Mouse (Mus musculus) right cerebral cortex, adult 2 months (tissue): Measurements from ENCODE around the gene Catsperz.

Source experiments
- DNase-seq, 2 experiments: peaks; one replicate each; pipeline ENCODE4 v3.0.0; 2021 to 2022; ENCODE audit warnings: low spot score in 2 of 2

Gene Catsperz

GRCm38 (mm10) chr19:6925307-6925573, at the start of gene Catsperz:
Gene Catsperz, minus strand, starts transcription at chr19:6925380.
- no peak for DNase-seq

- DNase-seq = peak; percentile 76 to 88
These were observed 49.3 kb upstream of the Catsperz start, which contains the start of gene Ppp1r14b for GRCm38 (mm10) chr19:6974211-6975205. Gene Ppp1r14b, plus strand, starts transcription at chr19:6974968.

- no peak for DNase-seq
These were observed 48.5 kb upstream of the Catsperz start for GRCm38 (mm10) chr19:6973581-6974190.

GRCm38 (mm10) chr19:6972247-6972917, 47.2 kb upstream of the Catsperz start:
- DNase-seq = no peak

GRCm38 (mm10) chr19:6971644-6972043, 46.5 kb upstream of the Catsperz start:
- DNase-seq = no peak

- no peak for DNase-seq
These were observed 45.4 kb upstream of the Catsperz start for GRCm38 (mm10) chr19:6970460-6971085.

GRCm38 (mm10) chr19:6969665-6970381, 44.6 kb upstream of the Catsperz start:
- DNase-seq = no peak

- DNase-seq = no peak
These were observed 44.1 kb upstream of the Catsperz start for GRCm38 (mm10) chr19:6969291-6969664.

GRCm38 (mm10) chr19:6968491-6969271, 43.5 kb upstream of the Catsperz start:
- DNase-seq = no peak

GRCm38 (mm10) chr19:6956461-6956860, 31.3 kb upstream of the Catsperz start:
- DNase-seq = no peak

GRCm38 (mm10) chr19:6955424-6955823, 30.2 kb upstream of the Catsperz start:
- no peak for DNase-seq

- no peak for DNase-seq
These were observed 28.9 kb upstream of the Catsperz start for GRCm38 (mm10) chr19:6954046-6954445.

- DNase-seq = no peak
These were observed 27.5 kb upstream of the Catsperz start for GRCm38 (mm10) chr19:6952712-6953037.

GRCm38 (mm10) chr19:6951994-6952711, 27.0 kb upstream of the Catsperz start:
- peak; percentile 60 to 73 for DNase-seq

- peak; percentile 93 to 96 for DNase-seq
These were observed 26.3 kb upstream of the Catsperz start for GRCm38 (mm10) chr19:6951381-6951968.

- peak; percentile 64 to 72 for DNase-seq
These were observed 25.5 kb upstream of the Catsperz start for GRCm38 (mm10) chr19:6950613-6951153.

GRCm38 (mm10) chr19:6949951-6950350, 24.8 kb upstream of the Catsperz start:
- no peak for DNase-seq

GRCm38 (mm10) chr19:6949532-6949931, 24.4 kb upstream of the Catsperz start:
- no peak for DNase-seq

- DNase-seq = no peak
These were observed 23.0 kb upstream of the Catsperz start for GRCm38 (mm10) chr19:6948186-6948585.
